ENCODE assay signal across 8 mouse cellular contexts in genomic region chr10:81298369-81299100, GRCm38 (mm10). TPM values are rescaled to one million over a fixed set of nuclear protein-coding genes. Genes with fewer than 3 reads are reported as not detected.
DNase-seq lines count a peak whose midpoint lies in the region; ATAC-seq lines count a peak whose summit lies in the region.

No protein-coding gene starts in this region.

- H3K9me3 ChIP-seq in heart, embryonic 12.5 days (replicated peaks): no peaks in the 10 kb centered on the region
- no peaks in the 10 kb centered on the region for H3K9me3 ChIP-seq in heart, embryonic 13.5 days

- no peak overlapping the region for H3K4me2 ChIP-seq in heart, embryonic 12.5 days
- H3K4me2 ChIP-seq in heart, embryonic 13.5 days: peak overlapping the region; percentile 26

- no peak for DNase-seq in heart, postnatal 4 days
- DNase-seq in CD4-positive, CD25-positive, alpha-beta regulatory T cell, adult 2 months (ENCODE audit: low read depth, low spot score): peak; percentile 66
- DNase-seq in adrenal gland, adult 8-10 months: no peak
- DNase-seq in kidney, adult 8-10 months: no peak
- DNase-seq in adrenal gland, postnatal 10 days: no peak

- H3K27me3 ChIP-seq in heart, embryonic 12.5 days (replicated peaks): no peaks in the 10 kb centered on the region
- no peaks in the 10 kb centered on the region for H3K27me3 ChIP-seq in heart, embryonic 13.5 days (replicated peaks)

- H3K4me1 ChIP-seq in heart, embryonic 12.5 days (replicated peaks): peaks cover 88% of the 10 kb centered on the region
- peaks cover 92% of the 10 kb centered on the region for H3K4me1 ChIP-seq in heart, embryonic 13.5 days

- H3K4me3 ChIP-seq in heart, embryonic 12.5 days: no peak overlapping the region
- no peak overlapping the region for H3K4me3 ChIP-seq in heart, embryonic 13.5 days
- peak overlapping the region; percentile 20 for H3K4me3 ChIP-seq in macrophage (ENCODE audit: inconsistent target)

- no peak for ATAC-seq in heart, embryonic 12.5 days (ENCODE audit: insufficient number of reproducible peaks, low FRiP score)
- no peak for ATAC-seq in heart, embryonic 13.5 days (ENCODE audit: extremely low read depth, insufficient number of reproducible peaks, low FRiP score, low TSS enrichment)

- H3K27ac ChIP-seq in heart, embryonic 12.5 days (ENCODE audit: poor library complexity, severe bottlenecking): 0 out of 2 replicates have a peak overlapping the region, but pooled peaks have one; percentile 70
- peak overlapping the region; percentile 77 for H3K27ac ChIP-seq in heart, embryonic 13.5 days (replicated peaks)
- H3K27ac ChIP-seq in macrophage: peak overlapping the region; percentile 99

- peaks cover 100% of the 10 kb centered on the region for H3K79me2 ChIP-seq in macrophage (ENCODE audit: inconsistent target)

- no peaks in the 10 kb centered on the region for H3K36me3 ChIP-seq in heart, embryonic 12.5 days
- peaks cover 5% of the 10 kb centered on the region; the same call in 1 of the 2 replicates for H3K36me3 ChIP-seq in heart, embryonic 13.5 days
- no peaks in the 10 kb centered on the region for H3K36me3 ChIP-seq in macrophage (ENCODE audit: inconsistent target)

- H3K9ac ChIP-seq in heart, embryonic 12.5 days: no peak overlapping the region
- no peak overlapping the region for H3K9ac ChIP-seq in heart, embryonic 13.5 days

- 89% methylated on average over 17 of the region's 17 CpGs for WGBS in heart, embryonic 12.5 days
- 88% methylated on average over 17 of the region's 17 CpGs for WGBS in heart, embryonic 13.5 days
- WGBS in macrophage (ENCODE audit: missing documents): 25% methylated on average over 17 of the region's 17 CpGs

RNA-seq across cellular contexts. Expression of gene Pip5k1c, which starts 5.8 kb away (rescaled TPM):
- polyA plus RNA-seq in heart, embryonic 12.5 days (2016; fragmentation: Nextera tagmentation; extraction: Ambion mirVana): 41.1 and 43.4 TPM in 2 replicates
- 10 to 100 TPM; 52.0 to 55.4 TPM for total RNA-seq in heart, postnatal 4 days (2021)
- polyA plus RNA-seq in heart, embryonic 13.5 days (2015; fragmentation: Nextera tagmentation; extraction: Ambion mirVana): 31.0 and 32.0 TPM in 2 replicates
- 100 to 1,000 TPM in 24 of 26 experiments, 10 to 100 TPM in 2; 39.6 to 234 (median 132) TPM for total RNA-seq in macrophage (2018; cell fraction: chromatin; rRNA removed)
- total RNA-seq in macrophage (2018; cell fraction: cytosol; rRNA removed): 100 to 1,000 TPM in 10 of 26 experiments, 10 to 100 TPM in 16; 63.7 to 115 (median 91.8) TPM
- 100 to 1,000 TPM in 17 of 26 experiments, 10 to 100 TPM in 9; 68.2 to 171 (median 103) TPM for total RNA-seq in macrophage (2018; cell fraction: nucleus; rRNA removed)
- 63.2 to 85.8 TPM (median 77.1 TPM) in 3 replicates for polyA plus RNA-seq in macrophage (2018)
- 10 to 100 TPM; 42.6 to 61.1 (median 53.3) TPM for total RNA-seq in adrenal gland, adult 8-10 months (2022)
- 10 to 100 TPM; 39.2 to 48.9 TPM for total RNA-seq in adrenal gland, postnatal 10 days (2021)

RNA-seq across cellular contexts. Expression of gene Tjp3, which starts 7.2 kb away (rescaled TPM):
- 1.7 and 2.3 TPM in 2 replicates for polyA plus RNA-seq in heart, embryonic 12.5 days (2016; fragmentation: Nextera tagmentation; extraction: Ambion mirVana)
- total RNA-seq in heart, postnatal 4 days (2021): under 1 TPM in 1 of 2 experiments, not detected in 1; 0.50 TPM
- polyA plus RNA-seq in heart, embryonic 13.5 days (2015; fragmentation: Nextera tagmentation; extraction: Ambion mirVana): 2.2 and 2.4 TPM in 2 replicates
- total RNA-seq in macrophage (2018; cell fraction: chromatin; rRNA removed): 10 to 100 TPM in 7 of 26 experiments, 1 to 10 TPM in 18, under 1 TPM in 1; 0.75 to 37.3 (median 7.3) TPM
- 1 to 10 TPM; 1.1 to 6.3 (median 2.9) TPM for total RNA-seq in macrophage (2018; cell fraction: cytosol; rRNA removed)
- total RNA-seq in macrophage (2018; cell fraction: nucleus; rRNA removed): 10 to 100 TPM in 2 of 26 experiments, 1 to 10 TPM in 23, under 1 TPM in 1; 0.63 to 11.8 (median 3.8) TPM
- polyA plus RNA-seq in macrophage (2018): 1.7 to 4.2 TPM (median 3.3 TPM) in 3 replicates
- under 1 TPM; 0.22 to 0.81 (median 0.29) TPM for total RNA-seq in adrenal gland, adult 8-10 months (2022)
- 1 to 10 TPM; 1.9 to 3.0 TPM for total RNA-seq in adrenal gland, postnatal 10 days (2021)

RNA-seq across cellular contexts. Expression of gene Cactin, which starts 22.4 kb away (rescaled TPM):
- 37.3 and 40.3 TPM in 2 replicates for polyA plus RNA-seq in heart, embryonic 12.5 days (2016; fragmentation: Nextera tagmentation; extraction: Ambion mirVana)
- 10 to 100 TPM; 20.7 to 21.0 TPM for total RNA-seq in heart, postnatal 4 days (2021)
- 25.6 and 28.2 TPM in 2 replicates for polyA plus RNA-seq in heart, embryonic 13.5 days (2015; fragmentation: Nextera tagmentation; extraction: Ambion mirVana)
- total RNA-seq in macrophage (2018; cell fraction: chromatin; rRNA removed): 10 to 100 TPM in 25 of 26 experiments, 1 to 10 TPM in 1; 9.3 to 34.2 (median 20.3) TPM
- total RNA-seq in macrophage (2018; cell fraction: cytosol; rRNA removed): 10 to 100 TPM; 10.7 to 19.0 (median 16.9) TPM
- total RNA-seq in macrophage (2018; cell fraction: nucleus; rRNA removed): 10 to 100 TPM; 10.9 to 30.3 (median 17.6) TPM
- 14.4 to 21.3 TPM (median 15.1 TPM) in 3 replicates for polyA plus RNA-seq in macrophage (2018)
- 10 to 100 TPM; 37.7 to 47.5 (median 42.5) TPM for total RNA-seq in adrenal gland, adult 8-10 months (2022)
- total RNA-seq in adrenal gland, postnatal 10 days (2021): 10 to 100 TPM; 29.4 to 35.4 TPM

RNA-seq across cellular contexts. Expression of gene Tbxa2r, which starts 30.0 kb away (rescaled TPM):
- polyA plus RNA-seq in heart, embryonic 12.5 days (2016; fragmentation: Nextera tagmentation; extraction: Ambion mirVana): 13.4 TPM in 2 replicates
- total RNA-seq in heart, postnatal 4 days (2021): 1 to 10 TPM; 5.5 to 5.6 TPM
- 13.6 and 14.7 TPM in 2 replicates for polyA plus RNA-seq in heart, embryonic 13.5 days (2015; fragmentation: Nextera tagmentation; extraction: Ambion mirVana)
- 1 to 10 TPM in 1 of 26 experiments, not detected in 25; 1.1 TPM for total RNA-seq in macrophage (2018; cell fraction: chromatin; rRNA removed)
- total RNA-seq in macrophage (2018; cell fraction: cytosol; rRNA removed): under 1 TPM in 4 of 26 experiments, not detected in 22; 0.05 to 0.13 (median 0.11) TPM
- under 1 TPM in 1 of 26 experiments, not detected in 25; 0.49 TPM for total RNA-seq in macrophage (2018; cell fraction: nucleus; rRNA removed)
- not detected in 3 replicates for polyA plus RNA-seq in macrophage (2018)
- total RNA-seq in adrenal gland, adult 8-10 months (2022): 10 to 100 TPM; 35.6 to 52.1 (median 42.0) TPM
- 10 to 100 TPM; 24.5 to 31.8 TPM for total RNA-seq in adrenal gland, postnatal 10 days (2021)

RNA-seq across cellular contexts. Expression of gene Apba3, which starts 31.8 kb away (rescaled TPM):
- 43.3 and 46.1 TPM in 2 replicates for polyA plus RNA-seq in heart, embryonic 12.5 days (2016; fragmentation: Nextera tagmentation; extraction: Ambion mirVana)
- 10 to 100 TPM; 49.0 to 53.0 TPM for total RNA-seq in heart, postnatal 4 days (2021)
- 45.4 and 51.4 TPM in 2 replicates for polyA plus RNA-seq in heart, embryonic 13.5 days (2015; fragmentation: Nextera tagmentation; extraction: Ambion mirVana)
- total RNA-seq in macrophage (2018; cell fraction: chromatin; rRNA removed): 10 to 100 TPM; 10.4 to 52.3 (median 28.9) TPM
- total RNA-seq in macrophage (2018; cell fraction: cytosol; rRNA removed): 10 to 100 TPM; 16.1 to 31.6 (median 19.8) TPM
- 10 to 100 TPM in 24 of 26 experiments, 1 to 10 TPM in 2; 7.3 to 38.0 (median 21.2) TPM for total RNA-seq in macrophage (2018; cell fraction: nucleus; rRNA removed)
- polyA plus RNA-seq in macrophage (2018): 9.8 to 31.4 TPM (median 19.8 TPM) in 3 replicates
- total RNA-seq in adrenal gland, adult 8-10 months (2022): 10 to 100 TPM; 61.9 to 72.3 (median 66.4) TPM
- total RNA-seq in adrenal gland, postnatal 10 days (2021): 10 to 100 TPM; 79.8 to 83.8 TPM
